Mouse (Mus musculus): ENCODE data around the gene Shb. TPM values are rescaled to one million over a fixed set of nuclear protein-coding genes. Genes with fewer than 3 reads are reported as not detected.

Shb gene
- polyA plus RNA-seq, 1 experiment from 2014 or later: 2.5 TPM

DNA sequence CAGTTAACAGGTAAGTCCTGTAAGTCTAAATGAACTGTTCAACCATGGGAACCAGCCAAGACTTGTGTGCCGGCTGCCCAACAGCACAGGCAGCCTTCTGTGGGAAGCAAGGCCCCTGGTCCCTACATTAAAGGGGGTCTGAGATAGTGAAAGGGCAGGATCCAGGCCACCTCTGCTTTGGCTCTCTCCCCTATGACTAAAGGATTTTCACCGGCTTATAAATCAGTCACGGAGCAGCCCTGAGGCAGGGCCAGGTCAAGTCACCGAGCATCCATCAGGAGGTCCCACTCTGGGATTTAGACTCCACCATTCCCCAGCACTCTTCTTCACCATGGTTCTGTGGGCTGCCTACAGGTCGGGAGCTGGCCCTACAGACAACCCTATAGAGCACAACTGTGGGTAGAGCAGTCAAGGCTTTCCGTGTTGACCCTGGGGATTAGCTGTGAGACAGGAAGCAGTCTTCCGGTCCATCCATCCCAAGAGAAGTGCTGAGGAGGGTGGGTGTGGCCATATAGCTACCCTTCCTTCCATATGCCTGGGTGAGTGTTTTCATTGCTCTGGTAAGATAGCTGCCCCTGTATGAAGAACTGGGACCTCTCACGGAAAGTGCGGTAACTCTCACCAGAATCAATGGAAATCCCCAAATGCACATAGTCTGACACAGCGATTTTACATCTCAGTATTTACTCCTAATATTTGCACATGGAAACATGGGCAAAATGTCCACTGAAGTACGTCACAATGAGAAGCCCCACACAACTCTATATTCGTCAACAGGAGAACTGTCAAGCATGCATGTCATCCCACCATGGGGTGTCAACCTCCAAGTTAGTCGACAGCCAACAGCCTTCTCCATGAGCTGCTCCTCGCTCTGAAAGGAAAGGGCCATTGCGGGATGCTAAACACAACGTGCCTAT, 40.3 kb downstream of the Shb start:
- WGBS (ENCODE audit: insufficient replicate concordance): 39% methylated on average over 16 of the region's 16 CpGs
- H3K9ac ChIP-seq (replicated peaks): 0 out of 2 replicates have a peak overlapping the region, but pooled peaks have one; percentile 0
- H3K4me1 ChIP-seq (ENCODE audit: insufficient read depth): peaks cover 81% of the 10 kb centered on the region
- DNase-seq (no peak), ATAC-seq (peak; percentile 9)
- H3K4me3 ChIP-seq (ENCODE audit: low read depth, low read length): no peak overlapping the region
- peak overlapping the region; percentile 39; the same call in 1 of the 2 replicates for H3K4me2 ChIP-seq (ENCODE audit: low read depth, low read length)
- no peaks in the 10 kb centered on the region for H3K27me3 ChIP-seq (ENCODE audit: insufficient read depth, low read length)
- H3K9me3 ChIP-seq (ENCODE audit: low read length): no peaks in the 10 kb centered on the region
- no peak for TF ChIP-seq EP300 (IDR thresholded peaks at IDR 0.05; ENCODE audit: low read depth)
- TF ChIP-seq CTCF (IDR thresholded peaks at IDR 0.05; ENCODE audit: low read depth): no peak
- H3K27ac ChIP-seq (ENCODE audit: low read depth): peak overlapping the region; percentile 82
- 0 out of 2 replicates have a peak, but pooled peaks cover 4% of the 10 kb centered on the region for H3K36me3 ChIP-seq (replicated peaks; ENCODE audit: insufficient read depth, low read length)

DNA sequence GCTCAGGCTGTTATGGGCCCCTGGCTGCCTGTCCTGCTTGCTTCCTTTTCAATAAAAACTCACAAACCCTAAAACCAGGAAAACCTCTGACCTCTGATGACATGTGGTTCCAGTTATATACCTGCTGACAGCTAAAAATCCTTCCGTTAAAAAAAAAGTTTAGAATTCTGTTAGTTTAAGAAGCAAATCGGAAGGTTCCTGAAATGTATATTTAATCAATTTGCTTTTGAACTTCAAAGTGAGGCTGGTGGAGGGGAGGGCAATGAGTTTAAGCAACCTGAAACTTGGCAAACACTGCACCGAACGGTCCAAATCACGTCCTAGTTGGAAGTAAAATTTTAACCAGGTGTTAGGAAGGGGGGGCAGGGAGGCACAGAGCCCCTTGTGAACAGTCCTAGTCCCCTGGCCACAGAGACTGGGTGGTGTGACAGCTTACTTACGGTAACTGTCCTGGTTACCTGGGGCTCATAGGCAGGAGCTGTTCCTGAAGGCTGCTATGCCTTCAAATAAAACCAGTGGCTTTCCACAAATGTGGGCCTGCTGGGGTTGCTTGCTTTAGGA, 41.1 kb downstream of the Shb start:
- WGBS (ENCODE audit: insufficient replicate concordance): 56% methylated on average over 6 of the region's 6 CpGs
- 0 out of 2 replicates have a peak overlapping the region, but pooled peaks have one; percentile 0 for H3K9ac ChIP-seq (replicated peaks)
- no peaks in the 10 kb centered on the region for H3K27me3 ChIP-seq (ENCODE audit: insufficient read depth, low read length)
- peaks cover 77% of the 10 kb centered on the region for H3K4me1 ChIP-seq (ENCODE audit: insufficient read depth)
- H3K27ac ChIP-seq (ENCODE audit: low read depth): peak overlapping the region; percentile 82
- no peaks in the 10 kb centered on the region for H3K9me3 ChIP-seq (ENCODE audit: low read length)
- no peak for TF ChIP-seq CTCF (IDR thresholded peaks at IDR 0.05; ENCODE audit: low read depth)
- TF ChIP-seq EP300 (IDR thresholded peaks at IDR 0.05; ENCODE audit: low read depth): no peak; the same call in 1 of the 2 replicates
- ATAC-seq (peak; percentile 71), DNase-seq (peak; percentile 53)
- H3K4me2 ChIP-seq (ENCODE audit: low read depth, low read length): peak overlapping the region; percentile 39
- no peak overlapping the region for H3K4me3 ChIP-seq (ENCODE audit: low read depth, low read length)
- 0 out of 2 replicates have a peak, but pooled peaks cover 4% of the 10 kb centered on the region for H3K36me3 ChIP-seq (replicated peaks; ENCODE audit: insufficient read depth, low read length)

DNA sequence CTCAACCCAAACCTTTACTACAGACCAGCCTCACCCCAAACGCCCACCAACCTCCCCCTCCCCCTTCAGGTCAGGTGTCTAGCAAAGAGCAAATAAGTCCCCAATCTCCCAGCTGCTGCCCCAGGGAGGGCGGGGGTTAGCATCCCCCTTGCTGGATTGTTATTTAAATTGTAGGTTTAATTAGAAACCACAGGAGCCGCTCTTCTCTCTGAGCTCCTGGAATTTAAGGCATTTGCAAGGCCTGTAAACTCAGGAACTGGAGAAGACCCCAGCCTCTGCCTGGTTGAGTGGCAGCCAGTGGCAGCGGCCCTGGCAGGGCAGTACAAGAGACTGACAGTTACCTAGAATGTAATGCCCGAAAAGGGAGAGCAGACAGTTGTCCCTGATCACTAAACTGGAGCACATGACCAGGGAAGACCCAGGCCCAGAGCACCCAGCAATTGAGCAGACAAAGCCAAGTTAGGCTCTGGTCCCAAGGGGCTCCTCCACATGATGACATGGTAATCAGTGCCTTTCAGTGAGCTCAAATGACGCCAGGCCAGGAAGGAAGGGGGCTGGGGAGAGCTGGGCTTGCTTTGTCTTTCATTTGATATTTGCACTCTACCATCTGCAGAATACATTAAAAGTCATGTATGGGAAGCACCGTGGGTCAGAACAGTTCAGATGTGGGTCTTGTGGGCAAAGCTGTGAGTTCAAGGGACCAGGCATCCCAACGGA, 42.1 kb downstream of the Shb start:
- no peaks in the 10 kb centered on the region for H3K9me3 ChIP-seq (ENCODE audit: low read length)
- 0 out of 2 replicates have a peak, but pooled peaks cover 4% of the 10 kb centered on the region for H3K36me3 ChIP-seq (replicated peaks; ENCODE audit: insufficient read depth, low read length)
- no peaks in the 10 kb centered on the region for H3K27me3 ChIP-seq (ENCODE audit: insufficient read depth, low read length)
- no peak for ATAC-seq
- no peak for TF ChIP-seq CTCF (IDR thresholded peaks at IDR 0.05; ENCODE audit: low read depth)
- no peak for TF ChIP-seq EP300 (IDR thresholded peaks at IDR 0.05; ENCODE audit: low read depth)
- DNase-seq: no peak
- 0 out of 2 replicates have a peak overlapping the region, but pooled peaks have one; percentile 23 for H3K9ac ChIP-seq (replicated peaks)
- no peak overlapping the region for H3K4me3 ChIP-seq (ENCODE audit: low read depth, low read length)
- peaks cover 75% of the 10 kb centered on the region for H3K4me1 ChIP-seq (ENCODE audit: insufficient read depth)
- peak overlapping the region; percentile 20; the same call in 1 of the 2 replicates for H3K4me2 ChIP-seq (ENCODE audit: low read depth, low read length)
- H3K27ac ChIP-seq (ENCODE audit: low read depth): peak overlapping the region; percentile 82
- WGBS (ENCODE audit: insufficient replicate concordance): 38% methylated on average over 8 of the region's 8 CpGs

DNA sequence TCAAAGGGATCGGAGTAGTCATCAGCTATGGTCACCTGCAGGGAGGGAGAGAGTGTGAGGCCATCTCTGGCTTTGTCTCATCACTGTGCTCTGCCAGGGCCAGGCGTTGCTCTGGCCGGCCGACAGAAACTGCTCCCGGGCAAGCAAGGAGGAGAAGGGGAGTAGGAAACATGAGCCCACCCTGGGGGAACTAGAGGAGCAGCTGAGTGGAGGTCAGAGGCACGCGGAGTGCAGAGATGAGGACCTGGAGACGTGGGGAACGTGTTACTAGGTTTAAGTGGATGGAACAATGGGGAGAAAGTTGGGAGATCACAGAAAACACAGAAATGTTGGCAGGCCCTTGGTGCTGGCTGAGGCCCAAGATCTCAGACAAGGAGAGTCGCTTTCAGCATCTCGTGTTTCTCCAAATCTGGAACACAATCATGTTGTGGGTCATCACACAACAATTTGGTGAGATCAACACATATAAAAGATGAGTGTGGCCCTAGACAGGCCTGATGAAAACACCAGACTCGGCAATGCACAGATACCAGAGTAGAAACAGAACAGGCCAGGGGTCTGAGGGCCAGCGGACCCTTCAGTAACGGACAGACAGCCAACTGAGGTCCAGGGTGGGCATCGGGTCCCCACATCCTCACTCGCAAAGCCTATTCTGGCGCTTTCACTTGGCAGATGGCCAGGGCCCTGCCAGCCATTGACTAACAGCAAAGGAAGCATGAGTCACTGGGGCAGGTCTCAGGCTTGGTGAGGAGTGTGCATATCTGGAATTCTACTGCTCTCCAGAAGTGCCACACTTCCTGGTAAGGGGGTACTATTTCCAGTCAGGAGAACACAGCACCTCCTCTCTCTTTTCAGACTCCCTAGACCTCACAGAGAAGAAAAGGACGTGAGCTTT, 42.9 kb downstream of the Shb start:
- DNase-seq: peak; percentile 77

DNA sequence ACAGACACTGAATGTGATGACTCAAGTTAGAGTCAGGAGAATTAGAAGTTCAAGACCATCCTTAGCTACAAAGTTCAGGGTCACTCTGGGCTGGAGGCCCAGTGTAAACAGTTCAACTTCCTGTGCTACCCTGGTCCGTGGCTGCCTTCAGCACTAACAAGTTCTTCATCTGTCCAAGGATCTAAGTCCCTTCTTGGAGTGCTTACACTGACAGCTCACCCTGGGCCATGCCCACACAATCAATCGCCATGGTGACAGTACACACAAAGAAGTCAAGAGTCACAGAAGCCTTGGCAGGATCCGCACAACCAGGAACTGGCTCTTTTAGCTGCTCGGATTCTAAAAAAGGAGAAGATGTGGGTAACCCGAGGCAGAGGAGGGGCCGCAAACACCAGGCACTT, 44.6 kb downstream of the Shb start:
- 25% methylated on average over 6 of the region's 6 CpGs for WGBS (ENCODE audit: insufficient replicate concordance)
- Histone ChIP-seq H3K27ac (ENCODE audit: low read depth) (0 out of 2 replicates have a peak overlapping the region, but pooled peaks have one; percentile 5), H3K4me1 (ENCODE audit: insufficient read depth) (peaks cover 68% of the 10 kb centered on the region), H3K36me3 (replicated peaks; ENCODE audit: insufficient read depth, low read length) (0 out of 2 replicates have a peak, but pooled peaks cover 4% of the 10 kb centered on the region), H3K9me3 (ENCODE audit: low read length) (no peaks in the 10 kb centered on the region), H3K4me2 (ENCODE audit: low read depth, low read length) (no peak overlapping the region), H3K27me3 (ENCODE audit: insufficient read depth, low read length) (no peaks in the 10 kb centered on the region), H3K9ac (replicated peaks) (no peak overlapping the region), H3K4me3 (ENCODE audit: low read depth, low read length) (no peak overlapping the region)
- DNase-seq: no peak
- no peak for ATAC-seq
- no peak for TF ChIP-seq EP300 (IDR thresholded peaks at IDR 0.05; ENCODE audit: low read depth)
- no peak for TF ChIP-seq CTCF (IDR thresholded peaks at IDR 0.05; ENCODE audit: low read depth)

More for the DNA sequence above, 42.9 kb downstream of the Shb start:
- Histone ChIP-seq H3K27ac (ENCODE audit: low read depth) (peak overlapping the region; percentile 82), H3K4me3 (ENCODE audit: low read depth, low read length) (no peak overlapping the region), H3K27me3 (ENCODE audit: insufficient read depth, low read length) (no peaks in the 10 kb centered on the region), H3K9ac (replicated peaks) (no peak overlapping the region), H3K4me2 (ENCODE audit: low read depth, low read length) (peak overlapping the region; percentile 20; the same call in 1 of the 2 replicates), H3K4me1 (ENCODE audit: insufficient read depth) (peaks cover 71% of the 10 kb centered on the region), H3K9me3 (ENCODE audit: low read length) (no peaks in the 10 kb centered on the region), H3K36me3 (replicated peaks; ENCODE audit: insufficient read depth, low read length) (0 out of 2 replicates have a peak, but pooled peaks cover 4% of the 10 kb centered on the region)
- WGBS (ENCODE audit: insufficient replicate concordance): 52% methylated on average over 18 of the region's 18 CpGs
- peak; percentile 50 for ATAC-seq
- TF ChIP-seq EP300 (IDR thresholded peaks at IDR 0.05; ENCODE audit: low read depth) (peak; percentile 16; the same call in 1 of the 2 replicates), CTCF (IDR thresholded peaks at IDR 0.05; ENCODE audit: low read depth) (no peak)

Measured in liver, postnatal 0 days (tissue).